Mouse (Mus musculus) bone marrow, adult 2 months (tissue): ENCODE measurements at regions not wholly inside any gene's neighbourhood (a gene's known extent, or its start where the extent isn't known, plus 50 kb on each side); places are given as distances from the start of the nearest gene placed in this dataset.

ENCODE experiments used
- CTCF ChIP-seq: fragments of 200-500 bp; IDR thresholded peaks from 2 replicates; pipeline ENCODE4 v1.5.1; 2011; ENCODE audit warnings: low read length, control low read depth; ENCODE audit not compliant: control insufficient read depth, insufficient read depth
- POLR2A ChIP-seq: fragments of 200-500 bp; IDR thresholded peaks from 2 replicates; pipeline ENCODE4 v1.6.1; 2011; ENCODE audit warnings: low read depth, mild to moderate bottlenecking, control low read depth, low read length, borderline replicate concordance; ENCODE audit not compliant: control insufficient read depth

DNA sequence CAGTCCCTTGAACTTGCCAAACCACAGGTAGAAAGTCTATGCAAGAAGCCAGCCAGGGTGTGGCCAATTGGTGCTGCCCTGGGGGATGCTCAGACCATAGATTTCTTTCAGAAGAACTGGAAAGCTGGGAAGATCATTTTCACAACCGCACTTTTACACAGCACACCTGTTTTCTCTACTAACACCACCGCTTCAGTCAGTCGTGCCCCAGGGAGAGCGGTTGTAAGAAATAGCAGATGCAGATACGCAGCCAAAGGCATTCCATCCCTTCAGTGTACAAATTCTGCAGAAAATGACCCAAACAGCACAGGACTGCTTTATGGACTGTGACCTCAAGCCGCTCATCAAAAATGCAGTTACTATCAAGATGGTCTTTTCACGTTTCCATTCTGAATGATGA is 134.6 kb upstream of the Cdkn3 start:
- TF ChIP-seq POLR2A (no peak), CTCF (no peak)
